Mouse (Mus musculus) CD8-positive naive resting alpha-beta T cell, adult 2 months (primary cell): Measurements from ENCODE around the gene Ptpre.
"Not testable (repeated sequence)": the region's sequence is repeated elsewhere in the genome, so short reads cannot be mapped to it uniquely, and the experiment has no call there.

Experiments used
- DNase-seq, 2 experiments: peaks; one replicate each; pipeline ENCODE4 v3.0.0; 2022; ENCODE audit warnings: low read depth in 2 of 2, low spot score in 2 of 2

The Ptpre gene

DNA sequence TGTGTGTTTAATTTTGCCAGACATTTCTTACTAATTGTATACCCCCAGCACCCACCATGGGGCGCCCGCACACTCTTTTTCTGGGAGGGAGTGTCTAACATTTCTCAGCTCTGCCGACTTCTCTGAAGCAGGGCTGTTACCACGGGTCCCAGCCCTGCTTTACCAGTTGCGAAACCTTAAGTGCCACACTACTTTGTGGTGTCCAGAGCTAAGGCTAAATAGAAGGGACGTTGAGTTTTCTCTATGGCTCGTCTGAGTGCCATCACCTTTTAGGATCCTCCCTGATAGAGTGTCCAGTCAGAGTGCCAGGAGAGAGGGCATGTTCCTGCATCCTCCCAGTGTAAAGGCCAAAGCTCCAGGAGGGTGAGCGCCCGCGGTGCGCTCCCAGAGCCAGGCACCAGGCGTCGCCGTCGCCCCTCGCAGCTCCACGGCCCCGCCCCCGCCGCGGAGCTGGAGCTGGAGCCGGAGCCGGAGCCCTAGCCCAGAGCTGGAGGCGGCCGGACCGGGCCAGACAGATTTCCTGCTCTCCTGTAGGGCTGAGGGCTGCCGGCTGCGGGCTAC, at the start of gene Ptpre:
TSS of gene Ptpre (plus strand) at position 141 of the 561 bp plus-strand sequence.
- peak; percentile 61 to 72 for DNase-seq

DNA sequence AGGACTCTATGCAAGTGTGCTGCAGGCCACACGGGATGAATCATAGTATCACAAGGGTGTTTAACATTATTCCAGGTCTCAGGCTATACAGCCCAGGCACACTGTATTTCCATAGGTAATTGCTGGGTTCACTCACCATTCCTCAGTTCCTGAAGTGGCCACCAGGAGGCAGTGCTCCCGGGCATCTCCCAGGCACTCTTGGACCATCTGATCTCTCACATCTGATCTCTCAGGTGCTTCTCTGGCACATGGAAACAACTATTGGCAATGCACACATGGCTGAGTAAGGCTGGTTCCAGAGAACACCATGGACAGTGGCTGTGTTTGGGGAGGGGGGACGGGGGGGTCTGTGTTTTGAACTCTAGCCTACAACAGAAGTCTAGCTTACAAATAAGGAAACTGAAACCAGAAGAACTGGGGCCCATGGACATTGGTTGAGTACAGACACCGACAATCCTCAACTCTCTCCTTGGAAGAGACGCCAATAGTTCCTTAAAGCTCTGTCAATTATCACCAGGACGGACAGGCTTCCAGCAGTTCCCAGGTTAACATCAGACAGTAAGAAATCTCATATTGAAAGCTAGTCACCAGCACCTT, 49.0 kb upstream of the Ptpre start:
- DNase-seq = peak in 1 of 2 experiments; percentile 15

DNA sequence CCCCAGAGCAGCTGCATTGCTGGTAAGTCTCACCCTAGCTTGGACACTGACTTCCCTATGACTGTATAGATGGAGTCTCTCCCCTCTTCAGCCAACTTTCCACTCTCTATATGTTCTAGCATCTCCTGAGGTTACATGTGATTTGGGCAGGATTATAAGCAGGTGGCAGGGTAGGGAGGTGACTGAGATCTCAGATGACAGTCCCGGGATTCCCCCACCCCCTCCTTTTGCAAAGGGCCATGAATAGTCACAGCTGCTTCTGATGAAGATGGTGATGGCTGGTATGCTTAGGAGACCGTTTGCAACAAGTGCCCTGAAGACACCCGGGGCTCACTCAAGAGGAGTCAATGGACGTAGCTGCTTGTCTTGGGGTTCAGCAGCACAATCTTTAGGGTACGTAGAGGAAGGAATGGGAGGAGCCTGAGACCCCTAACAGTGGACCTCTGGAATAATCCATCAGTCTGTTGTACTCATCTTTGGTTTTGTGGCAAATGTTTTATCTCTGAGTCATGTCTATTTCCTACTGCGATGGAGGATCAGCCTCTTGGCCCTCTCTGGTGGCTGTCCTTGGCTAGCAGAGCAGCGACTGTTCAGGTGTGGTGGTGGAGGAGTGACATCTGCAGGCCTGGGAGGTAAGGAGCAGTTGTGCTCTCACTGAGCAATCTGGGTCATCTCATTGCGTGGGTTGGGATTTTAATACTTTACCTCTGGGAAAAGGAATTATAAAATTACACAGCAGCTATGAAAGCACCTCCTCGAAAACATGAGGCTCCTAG, 47.4 kb upstream of the Ptpre start:
- no peak for DNase-seq

DNA sequence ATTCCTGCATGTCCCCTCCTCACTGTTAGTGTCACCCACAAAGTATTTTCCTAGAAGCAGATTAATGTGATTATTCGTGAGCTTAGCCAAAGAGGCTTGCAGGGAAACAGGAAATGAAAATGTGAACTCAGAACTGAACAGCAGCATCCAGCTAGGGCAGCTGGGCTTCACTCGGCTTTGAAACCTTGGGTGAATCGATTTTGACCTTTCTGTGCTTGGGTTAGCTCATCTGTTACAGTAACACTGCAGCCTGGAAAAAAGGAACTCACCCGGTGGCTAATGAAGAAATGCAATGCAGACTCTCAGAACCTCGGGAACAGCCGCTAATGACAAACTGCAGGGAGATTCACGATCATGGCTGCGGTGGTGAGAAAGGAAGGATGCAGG, 46.8 kb upstream of the Ptpre start:
- DNase-seq = no peak

DNA sequence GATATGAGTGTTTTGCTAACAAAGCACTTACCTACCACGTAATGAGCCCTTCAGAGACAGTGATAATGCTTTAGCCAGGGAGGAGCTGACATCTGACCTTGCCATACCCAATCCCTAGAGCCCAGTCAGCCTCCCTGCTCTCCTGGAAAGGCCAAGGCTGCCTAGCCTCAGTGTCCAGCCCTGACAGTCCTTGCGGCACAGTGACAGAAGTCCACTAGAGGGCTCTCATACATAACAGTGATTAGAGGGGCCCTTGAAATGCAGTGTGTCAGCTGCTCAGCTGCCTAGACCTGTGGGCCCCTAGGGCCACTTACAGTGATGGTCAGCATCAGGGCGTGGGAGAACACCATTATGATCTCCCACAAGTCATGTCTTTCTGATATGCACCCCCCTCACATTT, 42.0 kb upstream of the Ptpre start:
- DNase-seq = no peak

DNA sequence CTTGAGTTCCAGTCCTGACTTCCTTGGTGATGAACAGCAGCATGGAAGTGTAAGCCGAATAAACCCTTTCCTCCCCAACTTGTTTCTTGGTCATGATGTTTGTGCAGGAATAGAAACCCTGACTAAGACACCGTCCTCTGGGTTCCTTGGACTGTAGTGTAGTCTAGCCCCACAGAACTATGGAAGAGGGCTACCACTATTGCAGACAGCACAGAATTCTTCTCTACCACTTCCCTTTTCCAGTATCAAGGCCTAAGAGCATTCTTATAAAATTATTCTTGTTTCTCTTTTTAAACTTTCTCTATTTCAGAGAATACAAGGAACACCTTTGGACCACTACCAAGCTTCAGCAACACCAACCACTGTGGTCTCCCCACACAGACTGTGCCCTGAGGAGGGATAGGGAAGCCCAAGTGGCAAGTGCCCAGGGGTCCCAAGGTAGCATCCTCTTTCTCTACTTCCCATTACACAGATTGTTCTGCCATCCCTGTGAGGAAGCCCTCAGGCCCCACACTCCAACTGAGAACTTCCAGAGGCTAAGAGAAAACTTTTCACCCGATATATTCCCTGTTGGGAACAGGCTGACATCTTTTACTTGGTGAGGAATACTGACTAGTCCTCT, 38.6 kb upstream of the Ptpre start:
- no peak for DNase-seq

DNA sequence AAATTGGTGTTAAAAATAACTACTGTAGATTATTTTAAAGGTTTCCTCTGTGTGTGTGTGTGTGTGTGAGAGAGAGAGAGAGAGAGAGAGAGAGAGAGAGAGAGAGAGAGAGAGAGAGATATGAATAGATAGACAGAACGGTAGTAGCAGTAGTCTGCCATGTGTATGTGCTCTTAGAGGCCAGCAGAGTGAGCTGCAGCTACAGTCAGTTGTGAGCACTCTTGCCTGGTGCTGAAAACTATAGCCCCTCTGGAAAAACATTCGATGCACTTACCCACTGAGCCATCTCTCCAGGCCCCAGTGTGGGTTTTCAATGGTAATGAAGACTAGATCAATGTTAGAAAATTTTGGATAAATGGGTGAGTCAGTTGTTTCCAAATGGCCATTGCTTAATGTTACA, 37.9 kb upstream of the Ptpre start:
- no peak for DNase-seq

DNA sequence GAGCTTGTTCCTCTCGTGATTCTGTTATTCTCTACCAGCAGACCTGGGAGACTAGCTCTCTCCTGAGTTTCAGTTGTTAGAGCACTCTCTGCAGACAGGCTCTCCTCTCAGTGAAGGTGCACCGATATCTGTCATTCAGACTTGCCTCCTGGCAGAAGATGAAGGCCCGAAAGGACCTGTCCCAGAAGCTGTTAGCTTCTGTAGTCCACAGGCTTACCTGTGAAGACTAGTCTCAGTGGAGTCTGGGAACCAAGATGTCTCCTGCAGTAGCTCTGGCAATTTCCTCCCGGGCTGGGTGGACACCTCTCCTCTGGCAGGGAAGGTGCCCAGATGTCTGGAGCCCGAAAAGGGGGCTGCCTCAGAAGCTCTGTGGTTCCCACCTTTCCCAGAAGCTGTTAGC, 30.8 kb upstream of the Ptpre start:
- DNase-seq = not testable (repeated sequence)

DNA sequence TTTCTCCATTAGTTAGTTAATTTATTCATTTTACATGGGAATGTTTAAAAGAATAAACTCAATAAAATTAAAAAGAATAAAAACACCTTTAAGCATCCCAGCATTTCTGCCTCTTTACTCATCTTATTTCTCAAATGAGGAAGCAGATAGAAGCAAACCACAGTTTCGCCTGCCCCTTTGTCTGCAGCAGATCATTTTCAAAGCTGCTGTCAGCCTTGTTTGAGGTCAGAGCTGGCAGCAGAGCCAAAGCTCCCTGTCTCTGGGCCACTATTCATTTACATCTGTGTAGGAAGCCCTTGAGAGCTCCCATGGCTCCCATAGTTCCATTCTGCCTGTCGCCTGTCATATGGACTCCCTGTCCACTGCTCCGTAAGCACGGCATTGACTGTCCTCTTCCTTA, 28.7 kb upstream of the Ptpre start:
- DNase-seq = no peak

DNA sequence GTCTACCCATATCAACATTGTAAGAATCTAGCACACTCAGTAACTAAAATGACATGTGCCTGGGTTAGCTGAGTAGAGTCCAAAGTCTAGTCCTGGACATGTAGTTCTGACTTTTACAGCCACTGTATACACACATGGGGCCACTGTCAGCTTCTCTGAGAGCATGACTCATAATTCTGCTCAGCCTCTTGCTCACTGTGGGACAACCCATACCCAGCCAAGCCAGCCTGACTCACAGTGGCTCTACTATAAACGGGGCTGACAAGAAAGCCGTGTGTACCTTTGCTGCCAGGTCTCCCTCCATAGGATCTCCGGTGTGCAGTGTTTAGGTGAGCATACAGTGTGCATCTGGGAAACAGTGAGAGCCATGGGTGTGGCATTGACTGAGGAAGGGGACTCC, 28.0 kb upstream of the Ptpre start:
- DNase-seq = no peak

DNA sequence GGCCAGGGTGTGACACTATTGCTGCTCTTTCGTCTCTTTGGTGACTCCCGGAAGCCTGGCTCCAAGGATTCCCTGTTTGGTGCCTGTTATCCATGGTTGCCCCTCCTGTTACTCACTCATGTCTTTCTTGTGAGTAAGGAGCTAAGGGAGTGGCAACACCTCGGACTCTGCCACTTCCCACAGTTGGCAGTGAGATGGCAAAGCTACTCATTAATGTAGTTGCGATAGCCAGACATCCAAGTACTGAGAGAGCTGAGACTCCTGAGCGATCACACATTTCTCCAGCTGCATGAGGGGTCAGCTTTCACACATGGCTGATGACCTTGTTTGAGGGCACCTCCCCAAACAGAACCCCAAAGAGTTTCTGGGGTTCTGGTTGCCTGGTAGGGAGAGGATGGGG, 26.9 kb upstream of the Ptpre start:
- no peak for DNase-seq

DNA sequence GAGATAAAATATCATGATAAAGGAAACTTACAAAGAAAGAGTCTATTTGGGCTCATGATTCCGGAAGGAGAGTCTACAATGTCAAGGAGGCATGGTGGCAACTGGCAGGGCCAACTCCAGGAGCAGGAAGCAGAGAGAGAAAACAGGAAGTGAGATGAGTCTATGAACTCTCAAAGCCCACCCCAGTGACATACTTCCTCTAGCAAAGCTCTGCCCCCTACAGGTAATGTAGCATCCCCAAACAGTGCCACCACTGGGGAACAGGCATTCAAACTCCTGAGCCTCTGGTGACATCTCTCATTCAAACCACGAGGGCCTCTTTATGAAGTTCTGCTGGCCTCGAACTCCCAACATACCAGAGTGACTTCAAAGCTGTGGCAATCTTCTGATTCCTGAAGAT, 25.6 kb upstream of the Ptpre start:
- no peak for DNase-seq

DNA sequence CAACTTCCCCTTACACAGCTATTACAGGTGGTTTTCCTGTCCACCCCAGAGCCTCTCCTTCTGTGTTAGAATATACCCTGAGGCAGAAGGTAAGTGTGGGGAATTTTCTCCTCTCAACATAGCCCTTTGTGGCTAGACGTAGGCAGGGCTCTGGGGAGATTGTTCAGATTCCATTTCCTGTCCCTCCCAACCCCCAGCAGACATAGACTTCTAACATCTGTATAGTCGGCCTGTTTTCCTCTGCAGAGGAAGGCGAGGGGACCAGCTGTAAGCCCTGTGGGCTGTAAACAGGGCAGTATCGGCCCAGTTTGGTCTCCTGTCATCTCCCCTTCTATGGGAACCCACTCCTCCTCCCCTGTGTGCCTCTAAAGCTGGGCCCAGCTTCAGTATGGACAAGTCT, 20.1 kb upstream of the Ptpre start:
- DNase-seq = no peak

DNA sequence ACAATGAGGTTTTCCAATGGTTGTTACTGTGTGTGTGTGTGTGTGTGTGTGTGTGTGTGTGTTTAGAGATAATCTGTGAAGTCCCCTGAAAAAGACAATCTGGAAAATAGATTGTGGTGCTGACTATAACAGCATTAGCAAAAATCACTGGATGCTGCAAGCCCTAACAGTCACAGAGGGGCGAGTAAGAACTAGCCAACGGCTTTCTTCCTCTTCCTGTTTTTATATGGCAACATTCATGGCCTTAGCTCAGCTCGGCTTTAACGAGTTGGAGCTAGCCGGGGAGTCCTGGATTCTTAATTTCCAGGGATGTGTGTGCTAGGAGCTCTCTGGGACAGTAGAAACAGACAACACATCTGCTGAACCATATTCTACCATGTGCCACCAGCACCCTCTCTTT, 17.0 kb upstream of the Ptpre start:
- no peak for DNase-seq

DNA sequence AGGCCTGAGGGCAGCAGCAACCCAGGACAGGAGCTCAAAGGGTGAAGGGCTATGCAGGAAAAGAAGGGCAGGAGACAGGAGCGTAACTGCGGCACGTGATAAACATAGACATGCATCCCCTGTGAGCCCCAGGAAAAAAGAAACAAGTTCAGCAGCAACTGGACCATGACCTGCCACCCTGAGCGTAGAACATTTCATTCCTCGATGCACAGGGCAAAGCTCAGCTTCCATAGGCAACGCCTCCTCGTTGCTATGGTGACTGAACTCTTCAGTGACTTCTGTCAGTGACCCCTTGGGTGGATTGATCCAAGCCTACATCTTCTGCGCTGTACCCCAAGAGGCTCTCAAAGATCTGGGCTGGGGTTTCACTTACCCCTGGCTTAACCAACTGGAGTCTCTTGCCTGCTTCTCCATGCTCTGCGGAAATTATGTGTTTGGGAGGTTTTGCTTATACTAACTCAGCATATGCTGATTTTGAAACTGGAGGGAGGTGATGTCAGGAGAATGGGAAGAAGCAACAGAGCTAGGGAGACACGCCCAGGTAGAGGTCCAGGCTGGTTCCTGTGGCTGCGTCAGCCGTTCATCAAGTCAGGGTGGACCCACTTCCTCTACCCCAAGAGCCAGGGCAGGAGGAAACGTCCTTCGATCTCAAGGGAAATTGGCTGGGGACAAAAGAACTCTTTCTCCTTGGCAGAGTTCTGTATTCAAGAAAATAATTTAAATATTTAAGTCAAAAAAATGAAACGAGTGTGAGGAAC, 15.3 kb upstream of the Ptpre start:
- DNase-seq = no peak

DNA sequence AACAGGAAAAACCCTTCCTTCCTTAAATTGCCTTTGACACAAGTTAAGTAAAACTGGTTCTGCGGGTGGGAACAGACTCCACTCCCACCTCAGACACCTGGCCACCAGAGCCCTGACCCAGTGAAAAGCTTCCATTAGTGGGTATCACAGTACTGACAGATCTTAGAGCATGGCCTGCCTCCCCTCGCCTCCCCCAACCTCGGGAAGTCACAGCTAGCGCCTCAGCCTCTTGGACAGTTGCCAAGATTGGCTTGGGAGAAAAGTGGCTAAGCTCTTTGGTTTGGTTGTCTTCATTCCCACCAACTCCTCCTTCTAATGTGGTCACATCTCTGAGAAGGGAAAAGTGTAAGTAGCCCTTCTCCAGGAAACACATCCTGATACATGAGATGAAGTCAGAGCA, 13.3 kb upstream of the Ptpre start:
- no peak for DNase-seq

DNA sequence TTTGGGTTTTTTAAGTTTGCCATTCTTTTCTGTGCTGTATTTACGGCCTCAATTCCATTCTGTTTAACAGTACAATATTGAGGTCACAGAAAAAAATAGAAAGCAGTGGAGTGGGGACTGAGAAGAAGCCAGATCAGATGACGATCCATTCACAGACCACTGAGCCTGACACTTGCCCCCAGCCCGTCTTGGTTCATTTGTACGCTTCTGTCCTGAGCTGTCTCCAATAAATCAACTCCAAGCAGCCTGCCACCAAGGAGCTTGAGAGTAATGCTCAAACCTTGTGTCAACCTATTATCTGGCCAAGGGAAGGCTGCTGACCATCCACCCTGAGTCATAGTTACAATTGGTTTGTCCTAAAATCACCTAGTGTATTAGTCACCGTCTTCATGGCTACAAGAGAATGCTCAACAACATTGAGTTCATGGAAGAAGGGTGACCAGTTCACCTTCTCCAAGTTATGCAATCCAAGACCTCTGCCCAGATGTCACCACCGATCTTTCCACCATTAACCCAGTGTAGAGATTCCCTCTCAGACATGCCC, 12.8 kb upstream of the Ptpre start:
- DNase-seq = no peak

DNA sequence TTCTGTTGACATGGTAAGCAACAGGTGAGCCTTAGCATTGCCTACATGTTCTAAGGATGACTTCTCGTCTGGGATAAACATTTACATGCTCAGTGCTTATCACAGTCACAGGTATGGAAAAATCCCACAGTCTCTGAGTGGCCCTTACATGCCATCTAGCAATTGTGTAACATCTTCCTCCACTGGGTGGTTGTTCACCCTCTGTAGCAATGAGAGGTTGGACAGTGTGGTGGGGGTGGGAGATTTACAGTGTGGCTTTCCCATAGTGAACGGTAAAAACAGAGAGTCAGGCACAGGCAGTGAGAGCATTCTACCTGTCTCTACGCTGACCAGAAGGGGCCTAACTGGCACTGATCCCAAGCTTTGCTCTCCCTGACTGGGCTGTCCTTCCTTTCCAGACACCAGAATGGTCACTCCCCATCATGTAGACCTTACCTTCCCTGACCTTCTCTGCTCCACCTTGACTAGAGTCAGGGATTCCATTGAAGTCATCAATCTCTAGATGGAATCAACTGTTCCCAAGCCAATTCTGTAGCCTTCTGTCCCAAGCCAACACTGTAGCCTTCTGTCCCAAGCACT, 10.6 kb upstream of the Ptpre start:
- no peak for DNase-seq

DNA sequence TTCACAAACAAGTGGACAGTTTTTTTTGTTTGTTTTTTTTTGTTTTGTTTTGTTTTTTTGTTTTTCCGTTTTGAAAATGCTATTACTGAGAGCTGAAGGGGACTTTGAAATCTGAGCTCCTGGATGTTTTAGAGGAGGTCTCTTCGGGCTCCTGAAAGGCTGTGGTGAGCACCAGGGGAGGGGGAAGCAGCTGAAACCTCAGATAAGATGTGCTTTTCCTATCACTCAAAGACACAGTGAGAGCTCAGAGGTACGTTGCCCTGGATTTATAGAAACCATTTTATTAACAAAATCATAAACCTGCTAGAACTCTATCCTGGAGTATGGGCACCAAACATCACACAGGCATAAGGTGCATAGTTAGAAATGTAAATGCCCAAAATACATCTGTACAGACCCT, 10.1 kb upstream of the Ptpre start:
- no peak for DNase-seq

DNA sequence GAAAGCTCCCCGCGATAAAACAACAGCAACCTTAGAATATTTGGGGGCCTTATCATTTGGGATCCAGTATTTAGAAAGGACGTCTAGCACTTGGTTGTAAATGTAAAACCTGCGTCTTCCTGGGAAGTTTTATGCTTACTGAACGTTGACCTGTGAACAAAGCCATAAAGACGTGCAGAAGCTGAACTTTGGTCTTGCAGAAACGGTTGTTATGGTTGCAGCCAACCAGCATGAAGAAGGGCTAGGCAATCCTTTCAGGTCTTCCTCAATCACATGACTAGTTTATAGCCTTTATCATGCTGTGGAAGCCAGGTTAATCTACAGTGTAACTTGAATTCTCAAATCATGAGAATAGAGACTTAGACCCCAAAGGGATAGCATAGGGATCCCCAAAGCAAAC, 8.8 kb upstream of the Ptpre start, which contains the start of gene Clrn3:
TSS of gene Clrn3 (minus strand) at position 140 of the 400 bp plus-strand sequence.
- DNase-seq = no peak

DNA sequence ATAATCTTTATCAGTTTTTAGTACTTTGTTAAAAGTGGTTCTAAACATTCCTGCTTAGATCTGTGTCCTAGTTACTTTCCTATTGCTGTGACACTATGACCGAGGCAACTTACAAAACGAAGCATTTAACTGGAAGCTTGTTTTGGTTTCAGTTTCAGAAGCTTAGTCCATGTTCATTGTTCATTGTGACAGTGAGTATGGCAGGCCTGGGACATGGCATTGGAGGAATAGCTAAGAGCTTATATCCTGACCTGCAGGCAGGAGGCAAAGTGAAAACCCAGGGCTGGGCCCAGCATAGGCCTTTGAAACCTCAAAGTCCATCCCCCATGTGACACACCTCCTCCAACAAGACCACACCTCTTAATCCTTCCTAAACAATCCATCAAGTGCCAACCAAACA, 8.2 kb upstream of the Ptpre start:
- no peak for DNase-seq
